Mouse (Mus musculus): ENCODE measurements around the gene Zfp423. TPM values are rescaled to one million over a fixed set of nuclear protein-coding genes. Genes with fewer than 3 reads are reported as not detected.
"Not testable (repeated sequence)": the region's sequence is repeated elsewhere in the genome, so short reads cannot be mapped to it uniquely, and the experiment has no call there.

Zfp423 gene
- polyA plus RNA-seq, 1 experiment, result 38.1 TPM

- peak; percentile 62 to 80 for DNase-seq
- WGBS, result 15% methylated on average over 6 of the region's 6 CpGs
- no peak for TF ChIP-seq POLR2A (IDR thresholded peaks at IDR 0.05; ENCODE audit: borderline replicate concordance, insufficient read depth, low read length)
- TF ChIP-seq CTCF (IDR thresholded peaks at IDR 0.05; ENCODE audit: borderline replicate concordance, insufficient read depth, low read depth, low read length), result no peak
- peaks cover 25% of the 10 kb centered on the region for H3K4me1 ChIP-seq (ENCODE audit: control insufficient read depth, insufficient read depth, low read length)
- no peak overlapping the region for H3K4me3 ChIP-seq (replicated peaks; ENCODE audit: insufficient read depth, low read depth, low read length)
- H3K27me3 ChIP-seq (ENCODE audit: control insufficient read depth, insufficient read depth, low read length), result no peaks in the 10 kb centered on the region
- peak overlapping the region; percentile 8; the same call in 1 of the 2 replicates for H3K27ac ChIP-seq (ENCODE audit: insufficient read depth, low read length)
Measured at GRCm38 (mm10) chr8:87847796-87848195, 111.6 kb downstream of the Zfp423 start.

GRCm38 (mm10) chr8:87842096-87842495 lies 117.3 kb downstream of the Zfp423 start:
- not testable (repeated sequence) for H3K27me3 ChIP-seq (ENCODE audit: control insufficient read depth, insufficient read depth, low read length)

GRCm38 (mm10) chr8:87837266-87837665 lies 122.1 kb downstream of the Zfp423 start:
- no peak overlapping the region for H3K27ac ChIP-seq (ENCODE audit: insufficient read depth, low read length)
- no peak for TF ChIP-seq POLR2A (IDR thresholded peaks at IDR 0.05; ENCODE audit: borderline replicate concordance, insufficient read depth, low read length)
- no peak for TF ChIP-seq CTCF (IDR thresholded peaks at IDR 0.05; ENCODE audit: borderline replicate concordance, insufficient read depth, low read depth, low read length)
- no peak for DNase-seq
- H3K4me1 ChIP-seq (ENCODE audit: control insufficient read depth, insufficient read depth, low read length), result no peaks in the 10 kb centered on the region
- no peaks in the 10 kb centered on the region for H3K27me3 ChIP-seq (ENCODE audit: control insufficient read depth, insufficient read depth, low read length)
- WGBS, result 59% methylated on average over 6 of the region's 6 CpGs
- no peak overlapping the region for H3K4me3 ChIP-seq (replicated peaks; ENCODE audit: insufficient read depth, low read depth, low read length)

More at GRCm38 (mm10) chr8:87842096-87842495, 117.3 kb downstream of the Zfp423 start:
- not testable (repeated sequence) for H3K27ac ChIP-seq (ENCODE audit: insufficient read depth, low read length); H3K4me1 ChIP-seq (ENCODE audit: control insufficient read depth, insufficient read depth, low read length); DNase-seq; H3K4me3 ChIP-seq (replicated peaks; ENCODE audit: insufficient read depth, low read depth, low read length)
- 90% methylated on average over 11 of the region's 11 CpGs for WGBS

GRCm38 (mm10) chr8:87836866-87837265 lies 122.5 kb downstream of the Zfp423 start:
- 55% methylated on average over 16 of the region's 16 CpGs for WGBS
- H3K4me1 ChIP-seq (ENCODE audit: control insufficient read depth, insufficient read depth, low read length), result no peaks in the 10 kb centered on the region

GRCm38 (mm10) chr8:87835924-87836323 lies 123.5 kb downstream of the Zfp423 start:
- Histone ChIP-seq H3K4me3 (replicated peaks; ENCODE audit: insufficient read depth, low read depth, low read length) (no peak overlapping the region), H3K27ac (ENCODE audit: insufficient read depth, low read length) (no peak overlapping the region), H3K27me3 (ENCODE audit: control insufficient read depth, insufficient read depth, low read length) (no peaks in the 10 kb centered on the region), H3K4me1 (ENCODE audit: control insufficient read depth, insufficient read depth, low read length) (no peaks in the 10 kb centered on the region)
- TF ChIP-seq CTCF (IDR thresholded peaks at IDR 0.05; ENCODE audit: borderline replicate concordance, insufficient read depth, low read depth, low read length) (no peak), POLR2A (IDR thresholded peaks at IDR 0.05; ENCODE audit: borderline replicate concordance, insufficient read depth, low read length) (no peak)
- no peak for DNase-seq
- 84% methylated on average over 7 of the region's 7 CpGs for WGBS

More at GRCm38 (mm10) chr8:87836866-87837265, 122.5 kb downstream of the Zfp423 start:
- Histone ChIP-seq H3K4me3 (replicated peaks; ENCODE audit: insufficient read depth, low read depth, low read length) (no peak overlapping the region), H3K27ac (ENCODE audit: insufficient read depth, low read length) (no peak overlapping the region), H3K27me3 (ENCODE audit: control insufficient read depth, insufficient read depth, low read length) (no peaks in the 10 kb centered on the region)
- no peak for TF ChIP-seq CTCF (IDR thresholded peaks at IDR 0.05; ENCODE audit: borderline replicate concordance, insufficient read depth, low read depth, low read length)
- no peak for TF ChIP-seq POLR2A (IDR thresholded peaks at IDR 0.05; ENCODE audit: borderline replicate concordance, insufficient read depth, low read length)
- DNase-seq, result no peak

GRCm38 (mm10) chr8:87835411-87835821 lies 124.0 kb downstream of the Zfp423 start:
- H3K27me3 ChIP-seq (ENCODE audit: control insufficient read depth, insufficient read depth, low read length), result no peaks in the 10 kb centered on the region
- no peaks in the 10 kb centered on the region for H3K4me1 ChIP-seq (ENCODE audit: control insufficient read depth, insufficient read depth, low read length)
- H3K4me3 ChIP-seq (replicated peaks; ENCODE audit: insufficient read depth, low read depth, low read length), result no peak overlapping the region
- WGBS, result 64% methylated on average over 11 of the region's 11 CpGs
- no peak overlapping the region for H3K27ac ChIP-seq (ENCODE audit: insufficient read depth, low read length)
- DNase-seq, result no peak
- TF ChIP-seq POLR2A (IDR thresholded peaks at IDR 0.05; ENCODE audit: borderline replicate concordance, insufficient read depth, low read length) (no peak), CTCF (IDR thresholded peaks at IDR 0.05; ENCODE audit: borderline replicate concordance, insufficient read depth, low read depth, low read length) (no peak)

GRCm38 (mm10) chr8:87834656-87835055 lies 124.7 kb downstream of the Zfp423 start:
- no peak for DNase-seq
- H3K4me3 ChIP-seq (replicated peaks; ENCODE audit: insufficient read depth, low read depth, low read length), result no peak overlapping the region
- no peaks in the 10 kb centered on the region for H3K27me3 ChIP-seq (ENCODE audit: control insufficient read depth, insufficient read depth, low read length)
- 66% methylated on average over 5 of the region's 5 CpGs for WGBS
- TF ChIP-seq POLR2A (IDR thresholded peaks at IDR 0.05; ENCODE audit: borderline replicate concordance, insufficient read depth, low read length) (no peak), CTCF (IDR thresholded peaks at IDR 0.05; ENCODE audit: borderline replicate concordance, insufficient read depth, low read depth, low read length) (no peak)
- no peak overlapping the region for H3K27ac ChIP-seq (ENCODE audit: insufficient read depth, low read length)
- H3K4me1 ChIP-seq (ENCODE audit: control insufficient read depth, insufficient read depth, low read length), result no peaks in the 10 kb centered on the region

- no peaks in the 10 kb centered on the region for H3K27me3 ChIP-seq (ENCODE audit: control insufficient read depth, insufficient read depth, low read length)
- DNase-seq, result no peak
- no peak overlapping the region for H3K27ac ChIP-seq (ENCODE audit: insufficient read depth, low read length)
- no peaks in the 10 kb centered on the region for H3K4me1 ChIP-seq (ENCODE audit: control insufficient read depth, insufficient read depth, low read length)
- 85% methylated on average over 12 of the region's 12 CpGs for WGBS
- no peak overlapping the region for H3K4me3 ChIP-seq (replicated peaks; ENCODE audit: insufficient read depth, low read depth, low read length)
- TF ChIP-seq CTCF (IDR thresholded peaks at IDR 0.05; ENCODE audit: borderline replicate concordance, insufficient read depth, low read depth, low read length) (no peak), POLR2A (IDR thresholded peaks at IDR 0.05; ENCODE audit: borderline replicate concordance, insufficient read depth, low read length) (no peak)
Measured at GRCm38 (mm10) chr8:87833841-87834620, 125.4 kb downstream of the Zfp423 start.

All from cerebellum, adult 2 months (tissue).